ENCODE assay signal across 9 mouse cellular contexts in the genomic region with DNA sequence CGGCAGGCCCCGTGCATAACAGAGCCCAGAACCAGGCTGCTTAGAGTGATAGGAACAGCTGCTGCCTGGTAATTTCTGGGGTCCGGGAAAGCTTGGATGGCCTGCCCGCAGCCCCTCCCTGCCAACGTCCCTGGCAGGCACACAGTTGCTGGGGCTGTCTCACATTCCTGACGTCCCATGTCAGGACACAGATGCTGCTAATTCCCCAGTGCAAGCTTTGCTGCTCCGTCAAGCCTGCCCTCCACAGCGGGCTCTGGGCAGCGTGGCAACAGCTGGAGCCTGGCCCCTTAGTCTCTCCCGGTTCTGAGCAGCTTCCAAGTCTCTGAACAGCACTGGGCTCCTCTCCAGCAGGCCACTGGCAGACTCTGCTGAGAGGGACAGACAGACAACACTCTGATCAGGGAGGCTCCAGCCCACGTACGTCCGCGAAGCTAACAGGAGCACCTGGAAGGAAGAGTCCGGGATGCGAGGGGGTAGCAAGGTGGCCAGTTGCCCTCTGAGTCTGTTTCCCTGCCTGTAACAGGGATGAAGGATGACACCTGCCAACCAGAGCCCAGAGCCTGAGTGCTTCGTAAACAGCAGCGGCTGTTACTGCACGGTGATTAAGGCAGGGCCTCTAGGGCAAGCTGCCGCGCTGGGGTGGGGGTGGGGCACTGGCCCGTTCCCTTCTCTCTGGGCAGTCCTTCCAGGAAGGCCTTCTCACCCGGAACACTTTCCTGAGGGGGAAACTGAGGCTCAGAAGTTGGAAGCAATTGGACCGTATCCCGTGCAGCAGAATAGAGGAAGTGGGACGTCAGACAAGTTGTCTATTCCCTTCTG. TPM values are rescaled to one million over a fixed set of nuclear protein-coding genes. Genes with fewer than 3 reads are reported as not detected.
DNase-seq lines count a peak whose midpoint lies in the region; ATAC-seq and TF ChIP-seq lines count a peak whose summit lies in the region.
"Had no signal": no experiment of that assay in that cellular context is flagged by ENCODE, and none has a peak within 500 bp of the region (broad histone marks: within the 10 kb centered on the region; RNA-seq: fewer than 3 reads in every experiment).

No protein-coding gene starts in this region.

- H3K27ac ChIP-seq in intestine, embryonic 15.5 days, result peak overlapping the region; percentile 70
- H3K27ac ChIP-seq in limb, embryonic 14.5 days (replicated peaks; ENCODE audit: low read depth, low read length), result peak overlapping the region; percentile 55; the same call in 1 of the 2 replicates
- peak overlapping the region; percentile 82 for H3K27ac ChIP-seq in midbrain, embryonic 12.5 days (replicated peaks)

- ATAC-seq in common myeloid progenitor, adult 5-6 weeks (replicated peaks; ENCODE audit: low read depth, poor library complexity, severe bottlenecking), result 0 out of 2 replicates have a peak, but pooled peaks have one; percentile 18
- peak; percentile 80 for ATAC-seq in intestine, embryonic 15.5 days
- peak; percentile 81 for ATAC-seq in limb, embryonic 14.5 days (ENCODE audit: low FRiP score, low read depth)
- peak; percentile 69 for ATAC-seq in midbrain, embryonic 12.5 days (ENCODE audit: low FRiP score, low read depth)

- H3K4me3 ChIP-seq in intestine, embryonic 15.5 days (replicated peaks), result peak overlapping the region; percentile 17; the same call in 1 of the 2 replicates
- peak overlapping the region; percentile 8; the same call in 1 of the 2 replicates for H3K4me3 ChIP-seq in limb, embryonic 14.5 days (replicated peaks; ENCODE audit: low read length)
- peak overlapping the region; percentile 9; the same call in 1 of the 2 replicates for H3K4me3 ChIP-seq in midbrain, embryonic 12.5 days

- H3K4me1 ChIP-seq in intestine, embryonic 15.5 days (replicated peaks), result peaks cover 23% of the 10 kb centered on the region
- peaks cover 13% of the 10 kb centered on the region for H3K4me1 ChIP-seq in limb, embryonic 14.5 days (ENCODE audit: control insufficient read depth, insufficient read depth, low read length)
- H3K4me1 ChIP-seq in midbrain, embryonic 12.5 days, result peaks cover 25% of the 10 kb centered on the region

- peak overlapping the region; percentile 61 for H3K4me2 ChIP-seq in intestine, embryonic 15.5 days (replicated peaks)
- peak overlapping the region; percentile 32 for H3K4me2 ChIP-seq in limb, embryonic 14.5 days (replicated peaks; ENCODE audit: low read depth, low read length, severe bottlenecking)
- H3K4me2 ChIP-seq in midbrain, embryonic 12.5 days (replicated peaks), result peak overlapping the region; percentile 37

- no peak for TF ChIP-seq POLR2A in limb, embryonic 14.5 days (IDR thresholded peaks at IDR 0.05; ENCODE audit: borderline replicate concordance, extremely low read depth, insufficient read depth, insufficient read length)

- no peaks in the 10 kb centered on the region for H3K9me3 ChIP-seq in intestine, embryonic 15.5 days
- H3K9me3 ChIP-seq in limb, embryonic 14.5 days (ENCODE audit: control insufficient read depth, low read length), result no peaks in the 10 kb centered on the region
- no peaks in the 10 kb centered on the region for H3K9me3 ChIP-seq in midbrain, embryonic 12.5 days

- 12% methylated on average over 26 of the region's 26 CpGs for WGBS in intestine, embryonic 15.5 days
- 14% methylated on average over 26 of the region's 26 CpGs for WGBS in limb, embryonic 14.5 days
- 17% methylated on average over 26 of the region's 26 CpGs for WGBS in midbrain, embryonic 12.5 days

- 0 out of 2 replicates have a peak overlapping the region, but pooled peaks have one; percentile 6 for H3K9ac ChIP-seq in intestine, embryonic 15.5 days
- peak overlapping the region; percentile 34; the same call in 1 of the 2 replicates for H3K9ac ChIP-seq in limb, embryonic 14.5 days (ENCODE audit: low read depth, low read length, severe bottlenecking)
- peak overlapping the region; percentile 39 for H3K9ac ChIP-seq in midbrain, embryonic 12.5 days (replicated peaks)

- peak; percentile 82 for DNase-seq in MN1 (ENCODE audit: low spot score)
- DNase-seq in gastrocnemius, postnatal 25 days, result peak; percentile 83
- peak; percentile 79 for DNase-seq in limb, embryonic 14.5 days (ENCODE audit: low spot score)
- DNase-seq in testis, postnatal 10 days (ENCODE audit: low spot score), result peak; percentile 69
- no peak for DNase-seq in thymus, postnatal 10 days (ENCODE audit: low spot score in 2 of 2)

- H3K36me3 ChIP-seq in intestine, embryonic 15.5 days, result no peaks in the 10 kb centered on the region
- no peaks in the 10 kb centered on the region for H3K36me3 ChIP-seq in limb, embryonic 14.5 days (ENCODE audit: control insufficient read depth, insufficient read depth, low read length)
- H3K36me3 ChIP-seq in midbrain, embryonic 12.5 days, result no peaks in the 10 kb centered on the region

- H3K27me3 ChIP-seq in intestine, embryonic 15.5 days (replicated peaks), result no peaks in the 10 kb centered on the region
- H3K27me3 ChIP-seq in limb, embryonic 14.5 days (ENCODE audit: control insufficient read depth, insufficient read depth, low read length), result no peaks in the 10 kb centered on the region
- H3K27me3 ChIP-seq in midbrain, embryonic 12.5 days, result no peaks in the 10 kb centered on the region

RNA-seq across cellular contexts. Expression of a gene that starts 19.3 kb away (rescaled TPM):
- not detected in 2 replicates for total RNA-seq in common myeloid progenitor, adult 5-6 weeks (2017)
- 1 to 10 TPM; 2.4 to 3.1 TPM for total RNA-seq in gastrocnemius, postnatal 25 days (2021)
- polyA plus RNA-seq in intestine, embryonic 15.5 days (2015; fragmentation: Nextera tagmentation; extraction: Ambion mirVana), result 14.2 and 14.5 TPM in 2 replicates
- polyA plus RNA-seq in limb, embryonic 14.5 days (2012; rRNA removed), result 38.9 and 47.4 TPM in 2 replicates
- 10.9 and 12.1 TPM in 2 replicates for polyA plus RNA-seq in limb, embryonic 14.5 days (2014; fragmentation: Nextera tagmentation; extraction: Ambion mirVana)
- 0.37 and 0.70 TPM in 2 replicates for polyA plus RNA-seq in midbrain, embryonic 12.5 days (2016; fragmentation: Nextera tagmentation; extraction: Ambion mirVana)

RNA-seq across cellular contexts. Expression of a gene that starts 37.9 kb away (rescaled TPM):
- 110 and 124 TPM in 2 replicates for total RNA-seq in common myeloid progenitor, adult 5-6 weeks (2017)
- total RNA-seq in gastrocnemius, postnatal 25 days (2021), result 10 to 100 TPM; 46.0 to 51.2 TPM
- polyA plus RNA-seq in intestine, embryonic 15.5 days (2015; fragmentation: Nextera tagmentation; extraction: Ambion mirVana), result 49.6 and 52.8 TPM in 2 replicates
- polyA plus RNA-seq in limb, embryonic 14.5 days (2012; rRNA removed), result 40.0 and 41.6 TPM in 2 replicates
- 65.8 and 66.5 TPM in 2 replicates for polyA plus RNA-seq in limb, embryonic 14.5 days (2014; fragmentation: Nextera tagmentation; extraction: Ambion mirVana)
- polyA plus RNA-seq in midbrain, embryonic 12.5 days (2016; fragmentation: Nextera tagmentation; extraction: Ambion mirVana), result 81.7 and 83.6 TPM in 2 replicates

RNA-seq across cellular contexts. Expression of a gene that starts 38.4 kb away (rescaled TPM):
- not detected in 2 replicates for total RNA-seq in common myeloid progenitor, adult 5-6 weeks (2017)
- total RNA-seq in gastrocnemius, postnatal 25 days (2021), result not detected
- polyA plus RNA-seq in intestine, embryonic 15.5 days (2015; fragmentation: Nextera tagmentation; extraction: Ambion mirVana), result not detected in 2 replicates
- not detected in 2 replicates for polyA plus RNA-seq in limb, embryonic 14.5 days (2012; rRNA removed)
- not detected in 2 replicates for polyA plus RNA-seq in limb, embryonic 14.5 days (2014; fragmentation: Nextera tagmentation; extraction: Ambion mirVana)
- not detected in 2 replicates for polyA plus RNA-seq in midbrain, embryonic 12.5 days (2016; fragmentation: Nextera tagmentation; extraction: Ambion mirVana)
- polyA plus RNA-seq: cerebellum, adult 2 months had no signal

Comparison
In these comparisons a context has a peak if more than half of its experiments do, and no peak if none do; other contexts are left out.
1. DNase-seq: peak in MN1 (single experiment), gastrocnemius, postnatal 25 days (single experiment), limb, embryonic 14.5 days (single experiment) and testis, postnatal 10 days (single experiment); none in thymus, postnatal 10 days (0 of 2).
2. ATAC-seq: peak in every context shown above with its lines; median percentile 81 in limb, embryonic 14.5 days; 80 in intestine, embryonic 15.5 days; 69 in midbrain, embryonic 12.5 days; 18 in common myeloid progenitor, adult 5-6 weeks.
3. Peak in every context shown above with its lines, with median percentiles within 50 percentile points of each other: H3K27ac ChIP-seq, H3K4me2 ChIP-seq, H3K4me3 ChIP-seq and H3K9ac ChIP-seq.